Mouse (Mus musculus): ENCODE measurements around the gene Catsperd. TPM values are rescaled to one million over a fixed set of nuclear protein-coding genes. Genes with fewer than 3 reads are reported as not detected.
A peak's percentile ranks its signal among the peaks of the same experiment; 100 is the strongest.

The Catsperd gene
- polyA plus RNA-seq, 1 experiment from 2014 or later: 0.50 TPM

- peak overlapping the region; percentile 64 for H3K9ac ChIP-seq (ENCODE audit: low read length)
- H3K4me1 ChIP-seq (ENCODE audit: control insufficient read depth in 2 of 2, insufficient read depth in 2 of 2, low read length in 2 of 2): peaks cover 11 to 13% of the 10 kb centered on the region in 2 experiments; a peak in 3 of 4 replicates
- H3K9me3 ChIP-seq (ENCODE audit: control insufficient read depth, low read length): no peaks in the 10 kb centered on the region
- H3K27me3 ChIP-seq (ENCODE audit: control insufficient read depth, insufficient read depth, low read length): peaks cover 8% of the 10 kb centered on the region; the same call in 1 of the 2 replicates
- H3K4me3 ChIP-seq (ENCODE audit: control insufficient read depth in 1 of 2, insufficient read depth in 1 of 2, low read depth in 1 of 2, low read length in 2 of 2): peak overlapping the region; percentile 33 to 47
- WGBS: 3% methylated on average over 31 of the region's 31 CpGs
- no peaks in the 10 kb centered on the region for H3K36me3 ChIP-seq (ENCODE audit: control insufficient read depth, insufficient read depth, low read length)
- no peak overlapping the region for H3K27ac ChIP-seq (replicated peaks in 1 of 2; ENCODE audit: control insufficient read depth in 1 of 2, insufficient read depth in 1 of 2, low read depth in 2 of 2, low read length in 2 of 2)
- peak overlapping the region; percentile 74 for H3K4me2 ChIP-seq (ENCODE audit: low read length)
- ATAC-seq (ENCODE audit: insufficient number of reproducible peaks, insufficient read depth, low FRiP score, low read depth): no peak
These were observed 40.6 kb downstream of the Catsperd start for GRCm38 (mm10) chr17:56668384-56669144.

- ATAC-seq (ENCODE audit: insufficient number of reproducible peaks, insufficient read depth, low FRiP score, low read depth): no peak
- Histone ChIP-seq H3K36me3 (ENCODE audit: control insufficient read depth, insufficient read depth, low read length) (no peaks in the 10 kb centered on the region), H3K27me3 (ENCODE audit: control insufficient read depth, insufficient read depth, low read length) (peaks cover 8% of the 10 kb centered on the region; the same call in 1 of the 2 replicates), H3K9me3 (ENCODE audit: control insufficient read depth, low read length) (no peaks in the 10 kb centered on the region), H3K4me3 (ENCODE audit: control insufficient read depth in 1 of 2, insufficient read depth in 1 of 2, low read depth in 1 of 2, low read length in 2 of 2) (no peak overlapping the region), H3K4me2 (ENCODE audit: low read length) (no peak overlapping the region), H3K4me1 (ENCODE audit: control insufficient read depth in 2 of 2, insufficient read depth in 2 of 2, low read length in 2 of 2) (peaks cover 6 to 11% of the 10 kb centered on the region in 2 experiments), H3K27ac (replicated peaks in 1 of 2; ENCODE audit: control insufficient read depth in 1 of 2, insufficient read depth in 1 of 2, low read depth in 2 of 2, low read length in 2 of 2) (no peak overlapping the region), H3K9ac (ENCODE audit: low read length) (no peak overlapping the region)
- WGBS: 82% methylated on average over 8 of the region's 8 CpGs
These were observed 41.8 kb downstream of the Catsperd start for GRCm38 (mm10) chr17:56669766-56670165.

GRCm38 (mm10) chr17:56672941-56673646 lies 45.2 kb downstream of the Catsperd start, which contains the start of gene Ranbp3:
TSS of gene Ranbp3 (plus strand) at chr17:56673294.
- ATAC-seq (ENCODE audit: insufficient number of reproducible peaks, insufficient read depth, low FRiP score, low read depth): peak; percentile 94
- H3K4me3 ChIP-seq (ENCODE audit: control insufficient read depth in 1 of 2, insufficient read depth in 1 of 2, low read depth in 1 of 2, low read length in 2 of 2): peak within 1 kb of the TSS; percentile 78 to 84
- H3K27ac ChIP-seq (replicated peaks in 1 of 2; ENCODE audit: control insufficient read depth in 1 of 2, insufficient read depth in 1 of 2, low read depth in 2 of 2, low read length in 2 of 2): peak within 1 kb of the TSS; percentile 94 to 97
- H3K9ac ChIP-seq (ENCODE audit: low read length): peak within 1 kb of the TSS; percentile 96
- H3K4me1 ChIP-seq (ENCODE audit: control insufficient read depth in 2 of 2, insufficient read depth in 2 of 2, low read length in 2 of 2): peaks cover 6 to 22% of the 10 kb centered on the region in 2 experiments
- peaks cover 2% of the 10 kb centered on the region; the same call in 1 of the 2 replicates for H3K27me3 ChIP-seq (ENCODE audit: control insufficient read depth, insufficient read depth, low read length)
- peaks cover 27% of the 10 kb centered on the region for H3K36me3 ChIP-seq (ENCODE audit: control insufficient read depth, insufficient read depth, low read length)
- WGBS: under 1% methylated on average over 58 of the region's 66 CpGs
- H3K9me3 ChIP-seq (ENCODE audit: control insufficient read depth, low read length): no peaks in the 10 kb centered on the region
- H3K4me2 ChIP-seq (ENCODE audit: low read length): peak within 1 kb of the TSS; percentile 87

- WGBS: 2% methylated on average over 35 of the region's 37 CpGs
- no peak for ATAC-seq (ENCODE audit: insufficient number of reproducible peaks, insufficient read depth, low FRiP score, low read depth)
- Histone ChIP-seq H3K4me3 (ENCODE audit: control insufficient read depth in 1 of 2, insufficient read depth in 1 of 2, low read depth in 1 of 2, low read length in 2 of 2) (peak overlapping the region; percentile 78 to 84), H3K9ac (ENCODE audit: low read length) (peak overlapping the region; percentile 96), H3K36me3 (ENCODE audit: control insufficient read depth, insufficient read depth, low read length) (peaks cover 31% of the 10 kb centered on the region), H3K4me1 (ENCODE audit: control insufficient read depth in 2 of 2, insufficient read depth in 2 of 2, low read length in 2 of 2) (peaks cover 6 to 20% of the 10 kb centered on the region in 2 experiments), H3K27ac (replicated peaks in 1 of 2; ENCODE audit: control insufficient read depth in 1 of 2, insufficient read depth in 1 of 2, low read depth in 2 of 2, low read length in 2 of 2) (peak overlapping the region in 1 of 2 experiments; percentile 66; a peak in 2 of 4 replicates), H3K9me3 (ENCODE audit: control insufficient read depth, low read length) (no peaks in the 10 kb centered on the region), H3K4me2 (ENCODE audit: low read length) (peak overlapping the region; percentile 87), H3K27me3 (ENCODE audit: control insufficient read depth, insufficient read depth, low read length) (no peaks in the 10 kb centered on the region)
These were observed 45.9 kb downstream of the Catsperd start for GRCm38 (mm10) chr17:56673647-56674416.

GRCm38 (mm10) chr17:56681791-56682190 lies 53.8 kb downstream of the Catsperd start:
- Histone ChIP-seq H3K27me3 (ENCODE audit: control insufficient read depth, insufficient read depth, low read length) (no peaks in the 10 kb centered on the region), H3K9me3 (ENCODE audit: control insufficient read depth, low read length) (no peaks in the 10 kb centered on the region), H3K4me3 (ENCODE audit: control insufficient read depth in 1 of 2, insufficient read depth in 1 of 2, low read depth in 1 of 2, low read length in 2 of 2) (no peak overlapping the region), H3K36me3 (ENCODE audit: control insufficient read depth, insufficient read depth, low read length) (peaks cover 87% of the 10 kb centered on the region), H3K9ac (ENCODE audit: low read length) (no peak overlapping the region), H3K4me2 (ENCODE audit: low read length) (no peak overlapping the region), H3K4me1 (ENCODE audit: control insufficient read depth in 2 of 2, insufficient read depth in 2 of 2, low read length in 2 of 2) (peaks cover 6 to 26% of the 10 kb centered on the region in 2 experiments; a peak in 3 of 4 replicates), H3K27ac (replicated peaks in 1 of 2; ENCODE audit: control insufficient read depth in 1 of 2, insufficient read depth in 1 of 2, low read depth in 2 of 2, low read length in 2 of 2) (no peak overlapping the region)
- WGBS: 61% methylated on average over 4 of the region's 4 CpGs
- ATAC-seq (ENCODE audit: insufficient number of reproducible peaks, insufficient read depth, low FRiP score, low read depth): no peak

GRCm38 (mm10) chr17:56682880-56683279 lies 54.9 kb downstream of the Catsperd start:
- peak overlapping the region; percentile 21; the same call in 1 of the 2 replicates for H3K9ac ChIP-seq (ENCODE audit: low read length)
- H3K4me1 ChIP-seq (ENCODE audit: control insufficient read depth in 2 of 2, insufficient read depth in 2 of 2, low read length in 2 of 2): peaks cover 6 to 35% of the 10 kb centered on the region in 2 experiments; a peak in 3 of 4 replicates
- WGBS: 12% methylated on average over 3 of the region's 3 CpGs
- no peak overlapping the region for H3K4me3 ChIP-seq (ENCODE audit: control insufficient read depth in 1 of 2, insufficient read depth in 1 of 2, low read depth in 1 of 2, low read length in 2 of 2)
- no peaks in the 10 kb centered on the region for H3K9me3 ChIP-seq (ENCODE audit: control insufficient read depth, low read length)
- no peak for ATAC-seq (ENCODE audit: insufficient number of reproducible peaks, insufficient read depth, low FRiP score, low read depth)
- peaks cover 87% of the 10 kb centered on the region for H3K36me3 ChIP-seq (ENCODE audit: control insufficient read depth, insufficient read depth, low read length)
- no peaks in the 10 kb centered on the region for H3K27me3 ChIP-seq (ENCODE audit: control insufficient read depth, insufficient read depth, low read length)
- H3K4me2 ChIP-seq (ENCODE audit: low read length): no peak overlapping the region
- 0 out of 4 replicates have a peak overlapping the region, but pooled peaks of 1 of the 2 experiments have one; percentile 1 for H3K27ac ChIP-seq (replicated peaks in 1 of 2; ENCODE audit: control insufficient read depth in 1 of 2, insufficient read depth in 1 of 2, low read depth in 2 of 2, low read length in 2 of 2)

All from heart, embryonic 14.5 days (tissue).